ENCODE assay signal across 9 mouse cellular contexts in genomic region chr10:70521379-70521778, GRCm38 (mm10).
DNase-seq lines count a peak whose midpoint lies in the region; ATAC-seq and TF ChIP-seq lines count a peak whose summit lies in the region.
"Had no signal": no experiment of that assay in that cellular context is flagged by ENCODE, and none has a peak within 500 bp of the region (broad histone marks: within the 10 kb centered on the region; RNA-seq: fewer than 3 reads in every experiment).

No protein-coding gene starts in this region.

- H3K4me2 ChIP-seq in kidney, embryonic 15.5 days: peak overlapping the region; percentile 94
- H3K4me2 ChIP-seq in embryonic facial prominence, embryonic 13.5 days: peak overlapping the region; percentile 90
- peak overlapping the region; percentile 76 for H3K4me2 ChIP-seq in hindbrain, postnatal 0 days (ENCODE audit: low read depth, low read length)
- peak overlapping the region; percentile 95 for H3K4me2 ChIP-seq in myocyte (ENCODE audit: low read depth)

- peaks cover 49% of the 10 kb centered on the region for H3K79me2 ChIP-seq in myocyte (ENCODE audit: control insufficient read depth, insufficient read depth)

- peak overlapping the region; percentile 27 for H3ac ChIP-seq in myocyte (ENCODE audit: control insufficient read depth, insufficient read length)

- H3K36me3 ChIP-seq in kidney, embryonic 15.5 days: no peaks in the 10 kb centered on the region
- H3K36me3 ChIP-seq in embryonic facial prominence, embryonic 13.5 days: peaks cover 18% of the 10 kb centered on the region
- H3K36me3 ChIP-seq in hindbrain, postnatal 0 days (ENCODE audit: insufficient read depth, low read length): no peaks in the 10 kb centered on the region; the same call in 1 of the 2 replicates
- peaks cover 13% of the 10 kb centered on the region for H3K36me3 ChIP-seq in myocyte (ENCODE audit: control insufficient read depth, insufficient read depth)

- no peak overlapping the region for H3K27ac ChIP-seq in kidney, embryonic 15.5 days
- H3K27ac ChIP-seq in embryonic facial prominence, embryonic 13.5 days: 0 out of 2 replicates have a peak overlapping the region, but pooled peaks have one; percentile 78
- peak overlapping the region; percentile 68; the same call in 1 of the 2 replicates for H3K27ac ChIP-seq in hindbrain, postnatal 0 days

- TF ChIP-seq CTCF in hindbrain, postnatal 0 days (IDR thresholded peaks at IDR 0.05; ENCODE audit: low read depth): no peak

- H3K9ac ChIP-seq in kidney, embryonic 15.5 days: no peak overlapping the region
- no peak overlapping the region for H3K9ac ChIP-seq in embryonic facial prominence, embryonic 13.5 days
- peak overlapping the region; percentile 37; the same call in 1 of the 2 replicates for H3K9ac ChIP-seq in hindbrain, postnatal 0 days (replicated peaks; ENCODE audit: low read length)

- no peak for TF ChIP-seq POLR2A in myocyte (IDR thresholded peaks at IDR 0.05; ENCODE audit: insufficient read length, low read depth)

- H3K27me3 ChIP-seq in kidney, embryonic 15.5 days: no peaks in the 10 kb centered on the region
- no peaks in the 10 kb centered on the region for H3K27me3 ChIP-seq in embryonic facial prominence, embryonic 13.5 days
- no peaks in the 10 kb centered on the region for H3K27me3 ChIP-seq in hindbrain, postnatal 0 days (ENCODE audit: insufficient read depth, low read length)
- no peaks in the 10 kb centered on the region for H3K27me3 ChIP-seq in myocyte (ENCODE audit: control insufficient read depth, insufficient read depth, insufficient read length)

- no peaks in the 10 kb centered on the region for H3K9me3 ChIP-seq in kidney, embryonic 15.5 days (replicated peaks)
- no peaks in the 10 kb centered on the region for H3K9me3 ChIP-seq in embryonic facial prominence, embryonic 13.5 days
- 0 out of 2 replicates have a peak, but pooled peaks cover 3% of the 10 kb centered on the region for H3K9me3 ChIP-seq in hindbrain, postnatal 0 days (ENCODE audit: low read length)

- no peak for ATAC-seq in kidney, embryonic 15.5 days (replicated peaks; ENCODE audit: low FRiP score)
- ATAC-seq in embryonic facial prominence, embryonic 13.5 days (ENCODE audit: insufficient number of reproducible peaks, insufficient read depth, low FRiP score, low TSS enrichment, low read depth): no peak
- no peak for ATAC-seq in hindbrain, postnatal 0 days
- ATAC-seq in megakaryocyte-erythroid progenitor cell, adult 5-6 weeks (replicated peaks; ENCODE audit: low FRiP score, low TSS enrichment, poor library complexity, severe bottlenecking): no peak

- no peak for DNase-seq in kidney, postnatal 14 days
- DNase-seq in hindbrain, postnatal 0 days (ENCODE audit: low spot score): peak; percentile 20
- DNase-seq in gastrocnemius, postnatal 4 days (ENCODE audit: low spot score in 2 of 2): no peak
- no peak for DNase-seq in spleen, postnatal 10 days (ENCODE audit: low spot score in 2 of 2)
- DNase-seq: right cerebral cortex, postnatal 4 days had no signal

- peaks cover 23% of the 10 kb centered on the region for H3K4me1 ChIP-seq in kidney, embryonic 15.5 days
- H3K4me1 ChIP-seq in embryonic facial prominence, embryonic 13.5 days: peaks cover 26% of the 10 kb centered on the region
- peaks cover 8% of the 10 kb centered on the region; the same call in 1 of the 2 replicates for H3K4me1 ChIP-seq in hindbrain, postnatal 0 days (ENCODE audit: insufficient read depth, low read length)

- WGBS in kidney, embryonic 15.5 days: 28% methylated on average over 5 of the region's 5 CpGs
- WGBS in embryonic facial prominence, embryonic 13.5 days: 18% methylated on average over 5 of the region's 5 CpGs
- 33% methylated on average over 5 of the region's 5 CpGs for WGBS in hindbrain, postnatal 0 days

- peak overlapping the region; percentile 52 for H3K4me3 ChIP-seq in kidney, embryonic 15.5 days (replicated peaks)
- peak overlapping the region; percentile 46 for H3K4me3 ChIP-seq in embryonic facial prominence, embryonic 13.5 days
- H3K4me3 ChIP-seq in hindbrain, postnatal 0 days (ENCODE audit: low read length): peak overlapping the region; percentile 40
- H3K4me3 ChIP-seq in myocyte: peak overlapping the region; percentile 68

TF ChIP-seq in myocyte, 11 proteins besides CTCF, POLR2A, EP300 and RAD21:
- TF ChIP-seq TCF12 (IDR thresholded peaks at IDR 0.05; ENCODE audit: insufficient read depth, poor library complexity, severe bottlenecking) (no peak), TCF3 (IDR thresholded peaks at IDR 0.05; ENCODE audit: insufficient read length, low read depth) (no peak), E2F4 (IDR thresholded peaks at IDR 0.05; ENCODE audit: insufficient read depth) (no peak), USF1 (IDR thresholded peaks at IDR 0.05; ENCODE audit: low read depth) (no peak), SRF (IDR thresholded peaks at IDR 0.05; ENCODE audit: control insufficient read depth, insufficient read length, low read depth) (no peak), MYOG (IDR thresholded peaks at IDR 0.05; ENCODE audit: control insufficient read depth in 1 of 3, insufficient read depth in 1 of 3, insufficient read length in 2 of 3, low read depth in 2 of 3) (no peak), MYOD1 (IDR thresholded peaks at IDR 0.05; ENCODE audit: control insufficient read depth in 1 of 3, insufficient read length in 2 of 3, low read depth in 2 of 3) (no peak), MAX (IDR thresholded peaks at IDR 0.05; ENCODE audit: low read depth) (no peak), CEBPB (IDR thresholded peaks at IDR 0.05; ENCODE audit: insufficient read depth, poor library complexity, severe bottlenecking) (no peak)
